Mouse (Mus musculus): Measurements from ENCODE around the gene Atpaf1.

DNA sequence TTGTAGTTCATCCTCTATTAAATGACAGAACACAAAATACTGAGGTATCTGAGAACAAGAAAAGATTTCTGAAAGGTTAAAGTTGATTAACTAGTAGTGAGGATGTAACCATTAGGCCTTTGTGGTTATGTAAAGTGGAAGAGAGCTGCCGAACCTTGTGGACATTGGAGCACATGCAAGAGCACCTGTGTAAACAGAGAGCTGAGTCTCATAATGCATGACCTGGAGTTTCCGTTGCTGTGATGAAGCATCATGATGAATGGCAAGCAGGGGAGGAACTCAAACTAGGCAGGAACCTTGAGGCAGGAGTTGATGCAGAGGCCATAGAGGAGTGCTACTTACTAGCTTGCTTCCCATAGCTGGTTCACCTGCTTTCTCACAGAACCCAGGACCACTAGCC lies 66.0 kb downstream of the Atpaf1 start:
- no peak for TF ChIP-seq CTCF (IDR thresholded peaks at IDR 0.05; ENCODE audit: borderline replicate concordance, extremely low read depth, insufficient read depth, insufficient read length)
- TF ChIP-seq POLR2A (IDR thresholded peaks at IDR 0.05; ENCODE audit: borderline replicate concordance, extremely low read depth, insufficient read depth, insufficient read length, poor library complexity, severe bottlenecking) = no peak

Measured in brain, embryonic 14.5 days (tissue).